Mouse (Mus musculus) forebrain, embryonic 14.5 days (tissue): Measurements from ENCODE around the gene Prkar2a. TPM values are rescaled to one million over a fixed set of nuclear protein-coding genes. Genes with fewer than 3 reads are reported as not detected.

Experiments used
- ATAC-seq: fragments of 200-750 bp; cut with Nextera tagmentation; 2 replicates; pipeline ENCODE4 v1.8.0; 2017; ENCODE audit warnings: mild to moderate bottlenecking, moderate library complexity
- DNase-seq: peaks from one replicate; pipeline ENCODE4 v3.0.0-alpha.2; 2015; ENCODE audit warnings: low spot score
- H3K27ac ChIP-seq: fragments of 300-500 bp; sonication (generic); 2 replicates; pipeline ENCODE4 v1.5.1; 2014; ENCODE audit warnings: low read depth, mild to moderate bottlenecking, control low read depth, low read length, moderate library complexity
- H3K27me3 ChIP-seq: fragments of 300-500 bp; sonication (generic); replicated peaks from 2 replicates; pipeline ENCODE4 v1.6.1; 2014; ENCODE audit warnings: low read length, control low read depth, mixed read lengths; ENCODE audit not compliant: control insufficient read depth, insufficient read depth
- H3K36me3 ChIP-seq: fragments of 300-500 bp; sonication (generic); 2 replicates; pipeline ENCODE4 v1.6.1; 2014; ENCODE audit warnings: low read length, control low read depth; ENCODE audit not compliant: control insufficient read depth, insufficient read depth
- H3K4me1 ChIP-seq: fragments of 300-500 bp; sonication (generic); 2 replicates; pipeline ENCODE4 v1.6.1; 2014; ENCODE audit warnings: antibody characterized with exemption, low read length, control low read depth; ENCODE audit not compliant: control insufficient read depth, insufficient read depth
- H3K4me2 ChIP-seq: fragments of 300-500 bp; sonication (generic); 2 replicates; pipeline ENCODE4 v1.6.1; 2014; ENCODE audit warnings: mild to moderate bottlenecking, control low read depth, low read length
- H3K4me3 ChIP-seq: fragments of 300-500 bp; sonication (generic); 2 replicates; pipeline ENCODE4 v1.5.1; 2014; ENCODE audit warnings: low read depth, low read length, control low read depth
- H3K9ac ChIP-seq: fragments of 300-500 bp; sonication (generic); 2 replicates; pipeline ENCODE4 v1.6.1; 2014; ENCODE audit warnings: mild to moderate bottlenecking, low read length, control low read depth, moderate library complexity
- H3K9me3 ChIP-seq: fragments of 300-500 bp; sonication (generic); replicated peaks from 2 replicates; pipeline ENCODE4 v1.6.1; 2016; ENCODE audit warnings: low read length, control low read depth, mixed read lengths; ENCODE audit not compliant: control insufficient read depth
- whole genome bisulfite sequencing: fragments of 180-500 bp; shearing (Covaris S2); extraction: QIAGEN DNeasy Blood & Tissue Kit; methylation state at CpG from one replicate; pipeline ENCODE4 v1.1.7; 2014; 5-methylcytosine and 5-hydroxymethylcytosine counted together
- polyA plus RNA-seq: library from polyadenylated mRNA; unstranded; fragments of >200 nt; fragmentation: Nextera tagmentation; extraction: Ambion mirVana; gene quantifications from 2 replicates; pipeline ENCODE4 v1.2.1, GENCODE M21; 2014

Prkar2a gene
- polyA plus RNA-seq, 1 experiment from 2014 or later, result 32.4 TPM

DNA sequence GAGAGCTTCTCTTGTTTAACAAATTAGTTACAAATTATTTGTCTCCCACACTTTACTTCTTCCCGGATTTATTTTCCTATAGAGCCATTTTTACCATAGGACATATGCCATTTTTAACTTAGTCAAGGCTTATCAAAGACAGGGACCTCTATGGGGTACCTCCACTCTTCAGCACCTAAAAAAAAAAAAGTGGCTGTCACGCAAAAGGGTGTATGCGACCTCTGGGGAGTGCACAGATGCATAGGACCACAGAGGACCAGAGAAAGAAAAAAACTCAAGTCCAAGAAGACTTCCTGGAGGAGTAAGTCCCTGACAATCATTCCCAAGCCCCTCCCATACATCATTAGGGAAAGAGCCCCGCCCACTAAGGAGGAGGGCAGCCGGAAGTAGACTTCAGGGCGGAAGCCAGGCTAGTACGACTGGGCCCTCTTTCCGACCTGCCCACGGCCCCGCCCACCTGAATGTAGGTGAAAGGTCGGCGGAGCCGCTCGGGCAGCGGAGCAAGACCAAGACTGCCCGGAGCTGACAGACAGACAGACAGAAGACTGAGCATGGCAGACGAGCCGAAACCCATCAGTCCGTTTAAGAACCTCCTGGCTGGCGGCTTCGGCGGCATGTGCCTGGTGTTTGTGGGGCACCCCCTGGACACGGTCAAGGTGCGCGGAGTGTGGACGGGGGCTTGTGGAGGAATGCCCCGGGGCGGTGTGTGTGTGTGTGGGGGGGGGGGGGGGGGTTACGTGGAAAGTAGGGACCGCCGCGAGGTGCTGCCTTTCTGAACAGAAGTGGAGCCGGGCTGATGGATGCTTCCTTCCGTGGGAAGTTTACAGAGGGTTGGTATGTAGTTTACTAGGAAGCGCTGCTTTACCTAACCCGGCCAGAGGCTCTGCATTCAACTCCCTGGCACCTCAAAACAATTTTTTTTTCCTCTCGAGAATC, 27.2 kb upstream of the Prkar2a start, which contains the start of gene Slc25a20:
Slc25a20 (plus strand) TSS at position 412 of the 936 bp plus-strand sequence.
- Histone ChIP-seq H3K4me2 (peak within 1 kb of the TSS; percentile 66), H3K9me3 (no peaks in the 10 kb centered on the region), H3K4me1 (peaks cover 4% of the 10 kb centered on the region; the same call in 1 of the 2 replicates), H3K27me3 (no peaks in the 10 kb centered on the region), H3K36me3 (no peaks in the 10 kb centered on the region), H3K9ac (peak within 1 kb of the TSS; percentile 71), H3K27ac (no peak within 1 kb of the TSS), H3K4me3 (peak within 1 kb of the TSS; percentile 62)
- WGBS, result 2% methylated on average over 36 of the region's 37 CpGs
- peak; percentile 86 for DNase-seq
- ATAC-seq, result peak; percentile 86

DNA sequence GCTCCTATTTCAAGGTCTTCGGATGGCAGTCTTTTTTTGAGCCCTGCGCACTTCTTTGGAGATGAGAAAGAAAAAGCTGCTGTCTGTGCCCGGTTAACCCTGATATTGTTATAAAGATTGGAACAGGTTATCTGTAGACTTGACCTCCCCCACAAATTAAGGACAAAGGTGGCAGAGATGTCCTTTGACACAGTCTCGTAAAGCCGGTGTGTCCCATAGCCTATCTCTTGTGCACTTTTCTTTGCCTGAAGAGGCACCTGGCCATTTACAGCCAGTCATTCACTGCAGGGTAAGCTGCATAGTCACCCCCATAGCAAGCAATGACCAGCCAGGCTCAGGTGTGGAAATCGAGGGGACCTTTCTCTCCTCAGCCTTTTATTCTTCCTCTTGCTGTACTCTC, 26.5 kb upstream of the Prkar2a start:
- ATAC-seq, result no peak
- 50% methylated on average over 6 of the region's 6 CpGs for WGBS

DNA sequence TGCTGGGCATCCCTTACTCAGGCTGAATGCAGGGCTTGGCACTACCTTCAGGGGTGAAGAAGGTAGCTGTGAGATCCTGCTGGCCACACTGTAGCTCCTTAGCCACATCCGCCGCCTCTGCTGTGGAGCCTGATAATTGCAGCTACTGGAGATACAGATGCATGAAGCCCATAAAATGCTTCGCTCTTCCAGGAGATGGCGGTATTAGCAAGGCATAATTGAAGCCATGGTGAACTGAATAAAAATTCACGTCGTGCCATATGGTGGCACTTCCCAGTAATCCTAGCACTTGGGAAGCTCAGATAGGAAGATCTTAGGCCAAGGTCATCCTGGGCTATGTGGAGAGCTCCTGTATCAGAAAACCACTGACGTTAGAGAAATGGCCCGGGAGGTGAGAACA, 19.2 kb upstream of the Prkar2a start:
- Histone ChIP-seq H3K9ac (no peak overlapping the region), H3K4me2 (no peak overlapping the region), H3K9me3 (0 out of 2 replicates have a peak, but pooled peaks cover 3% of the 10 kb centered on the region), H3K4me1 (no peaks in the 10 kb centered on the region), H3K4me3 (no peak overlapping the region), H3K27me3 (no peaks in the 10 kb centered on the region), H3K36me3 (peaks cover 17% of the 10 kb centered on the region; the same call in 1 of the 2 replicates), H3K27ac (no peak overlapping the region)
- DNase-seq (peak; percentile 61), ATAC-seq (no peak)
- WGBS, result 53% methylated on average over 8 of the region's 8 CpGs

More for the DNA sequence above, 26.5 kb upstream of the Prkar2a start:
- Histone ChIP-seq H3K4me2 (peak overlapping the region; percentile 66), H3K9me3 (no peaks in the 10 kb centered on the region), H3K4me3 (peak overlapping the region; percentile 62), H3K9ac (peak overlapping the region; percentile 71), H3K27ac (no peak overlapping the region), H3K36me3 (no peaks in the 10 kb centered on the region), H3K4me1 (peaks cover 4% of the 10 kb centered on the region; the same call in 1 of the 2 replicates), H3K27me3 (no peaks in the 10 kb centered on the region)
- no peak for DNase-seq

DNA sequence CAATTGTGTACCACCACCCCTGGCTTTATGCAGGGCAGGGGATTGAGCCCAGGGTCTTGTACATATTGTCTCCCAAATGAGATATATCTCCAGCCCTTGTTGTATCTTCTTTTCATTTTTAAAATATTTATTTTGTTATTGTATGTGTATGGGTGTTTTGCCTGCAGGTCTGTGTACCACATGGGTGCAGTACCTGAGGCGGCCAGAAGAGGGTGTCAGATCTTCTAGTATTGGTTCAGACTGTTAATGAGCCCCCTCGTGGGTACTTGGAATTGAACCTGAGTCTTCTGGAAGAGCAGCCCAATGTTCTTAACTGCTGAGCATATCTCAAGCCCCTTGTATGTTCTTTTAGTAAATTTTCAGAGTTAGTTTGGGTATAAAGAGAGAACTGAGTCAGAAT, 16.0 kb upstream of the Prkar2a start:
- Histone ChIP-seq H3K4me2 (no peak overlapping the region), H3K4me3 (no peak overlapping the region), H3K4me1 (no peaks in the 10 kb centered on the region), H3K9me3 (0 out of 2 replicates have a peak, but pooled peaks cover 3% of the 10 kb centered on the region), H3K9ac (no peak overlapping the region), H3K27ac (no peak overlapping the region), H3K27me3 (no peaks in the 10 kb centered on the region), H3K36me3 (peaks cover 24% of the 10 kb centered on the region; the same call in 1 of the 2 replicates)
- 50% methylated on average over 2 of the region's 2 CpGs for WGBS
- ATAC-seq (no peak), DNase-seq (no peak)

DNA sequence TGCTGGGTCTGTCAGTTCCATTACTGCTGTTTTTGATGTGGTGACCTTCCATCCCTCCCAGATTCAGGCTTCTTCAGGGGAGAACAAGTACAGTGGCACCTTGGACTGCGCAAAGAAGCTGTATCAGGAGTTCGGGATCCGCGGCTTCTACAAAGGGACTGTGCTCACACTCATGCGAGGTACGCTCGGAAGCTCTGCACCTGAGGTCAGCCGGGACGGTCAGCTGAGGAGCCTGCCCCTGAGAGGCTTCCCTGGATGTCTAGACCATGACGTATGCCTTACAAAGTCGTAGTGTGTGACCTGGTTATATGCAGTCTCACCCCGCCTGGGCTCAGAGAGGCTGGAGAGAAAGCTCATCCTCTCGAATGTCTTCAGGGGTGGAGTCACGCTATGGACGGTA, 9.1 kb upstream of the Prkar2a start:
- Histone ChIP-seq H3K36me3 (peaks cover 56% of the 10 kb centered on the region), H3K27me3 (no peaks in the 10 kb centered on the region)
- ATAC-seq, result no peak

DNA sequence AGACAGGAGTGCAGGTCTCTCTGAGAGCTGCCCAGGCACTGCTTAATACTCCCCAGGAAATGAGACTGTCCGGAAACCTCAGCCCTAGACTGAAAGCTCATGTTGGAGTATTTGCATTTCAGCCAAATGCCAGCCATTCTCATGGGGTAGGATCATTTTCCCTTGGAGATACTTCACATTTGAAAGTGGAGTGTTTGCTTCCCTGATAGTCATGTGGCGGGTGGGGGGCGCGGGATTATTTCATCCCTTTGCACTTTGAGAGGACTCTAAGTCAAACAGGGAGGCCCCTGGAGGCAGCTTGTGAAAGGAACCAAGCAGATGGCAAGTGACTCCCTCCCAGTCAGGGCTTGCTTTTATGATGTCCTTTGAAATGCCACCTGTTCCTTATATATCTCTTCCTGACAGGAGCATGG, 2.6 kb upstream of the Prkar2a start:
- Histone ChIP-seq H3K36me3 (peaks cover 31% of the 10 kb centered on the region), H3K4me1 (peaks cover under 1% of the 10 kb centered on the region; the same call in 1 of the 2 replicates), H3K27me3 (no peaks in the 10 kb centered on the region), H3K9ac (no peak overlapping the region), H3K9me3 (no peaks in the 10 kb centered on the region), H3K4me3 (no peak overlapping the region), H3K4me2 (no peak overlapping the region), H3K27ac (no peak overlapping the region)
- DNase-seq (peak; percentile 12), ATAC-seq (no peak)
- 55% methylated on average over 4 of the region's 4 CpGs for WGBS

More for the DNA sequence above, 9.1 kb upstream of the Prkar2a start:
- no peak overlapping the region for H3K27ac ChIP-seq
- no peak overlapping the region for H3K4me2 ChIP-seq
- DNase-seq, result no peak
- H3K4me1 ChIP-seq, result no peaks in the 10 kb centered on the region
- no peak overlapping the region for H3K4me3 ChIP-seq
- no peak overlapping the region for H3K9ac ChIP-seq
- no peaks in the 10 kb centered on the region for H3K9me3 ChIP-seq
- WGBS, result 94% methylated on average over 15 of the region's 15 CpGs

DNA sequence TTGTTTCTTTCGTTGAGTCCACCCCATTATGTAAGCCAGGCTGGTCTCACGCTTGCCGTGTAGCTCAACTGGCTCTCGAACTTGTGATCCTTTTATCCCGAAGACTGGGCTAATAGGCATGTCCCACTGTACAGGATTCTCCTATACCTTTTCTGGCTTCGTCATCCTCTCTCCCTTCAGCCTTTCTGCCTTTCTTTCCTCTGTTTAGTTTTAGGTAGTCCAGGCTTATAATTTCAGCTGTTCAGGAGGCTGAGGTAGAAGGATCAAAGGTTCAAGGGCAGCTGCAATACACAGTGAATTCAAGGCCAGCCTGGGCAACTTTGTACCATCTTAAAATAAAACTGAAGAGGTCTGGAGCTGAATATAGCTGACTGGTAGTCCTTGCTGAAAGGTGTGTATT, 1.9 kb upstream of the Prkar2a start:
- H3K9me3 ChIP-seq, result no peaks in the 10 kb centered on the region
- H3K27ac ChIP-seq, result no peak overlapping the region
- H3K4me3 ChIP-seq, result no peak overlapping the region
- no peaks in the 10 kb centered on the region for H3K27me3 ChIP-seq
- peaks cover 3% of the 10 kb centered on the region; the same call in 1 of the 2 replicates for H3K4me1 ChIP-seq
- ATAC-seq (no peak), DNase-seq (no peak)
- peaks cover 27% of the 10 kb centered on the region for H3K36me3 ChIP-seq
- no peak overlapping the region for H3K9ac ChIP-seq
- WGBS, result 92% methylated on average over 6 of the region's 6 CpGs
- H3K4me2 ChIP-seq, result no peak overlapping the region

DNA sequence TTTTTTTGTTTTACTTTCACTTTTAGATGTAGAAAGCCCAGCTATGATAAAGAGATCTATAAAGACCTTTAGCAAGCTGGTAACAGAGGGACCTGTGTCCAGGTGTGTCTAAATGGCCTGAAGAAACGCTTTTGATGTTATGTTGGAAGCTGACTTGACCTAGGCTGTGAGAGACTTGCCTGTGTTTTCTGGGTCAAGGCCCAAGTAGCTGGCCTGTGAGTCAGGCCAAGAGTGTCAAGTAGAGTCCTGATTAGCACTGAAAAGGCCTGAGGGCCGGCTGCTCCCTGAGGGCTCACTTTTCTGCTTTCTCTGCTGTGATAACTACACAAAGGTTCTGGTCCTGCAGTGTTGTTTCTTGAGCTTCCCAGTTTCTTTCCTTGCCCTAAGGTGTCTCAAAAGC, 1.4 kb upstream of the Prkar2a start:
- 77% methylated on average over 2 of the region's 2 CpGs for WGBS
- no peak overlapping the region for H3K4me2 ChIP-seq
- H3K4me1 ChIP-seq, result peaks cover 3% of the 10 kb centered on the region; the same call in 1 of the 2 replicates
- H3K27ac ChIP-seq, result no peak overlapping the region
- no peak overlapping the region for H3K9ac ChIP-seq
- H3K27me3 ChIP-seq, result no peaks in the 10 kb centered on the region
- H3K36me3 ChIP-seq, result peaks cover 22% of the 10 kb centered on the region
- DNase-seq (no peak), ATAC-seq (no peak)
- H3K9me3 ChIP-seq, result no peaks in the 10 kb centered on the region
- no peak overlapping the region for H3K4me3 ChIP-seq

DNA sequence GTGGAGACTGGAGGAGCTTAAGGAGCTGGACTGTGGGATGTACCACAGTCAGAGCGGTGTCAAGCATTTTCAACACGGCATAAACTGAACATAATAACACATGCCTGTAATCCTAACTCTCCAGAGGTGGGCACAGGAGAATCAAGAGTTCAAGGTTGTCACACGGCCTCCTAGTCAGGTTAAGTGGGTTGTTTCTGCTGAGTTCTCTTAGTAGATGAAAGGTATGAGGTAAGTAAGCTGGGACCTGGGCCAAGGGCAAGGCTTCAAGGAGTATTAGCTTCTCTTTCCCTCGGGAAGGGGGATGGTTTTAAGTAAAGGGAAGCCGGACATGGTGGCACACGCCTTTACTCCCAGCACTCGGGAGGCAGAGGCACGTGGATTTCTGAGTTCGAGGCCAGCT, 663 bp upstream of the Prkar2a start:
- Histone ChIP-seq H3K27ac (no peak overlapping the region), H3K4me2 (no peak overlapping the region), H3K4me3 (no peak overlapping the region), H3K36me3 (peaks cover 16% of the 10 kb centered on the region), H3K9me3 (no peaks in the 10 kb centered on the region), H3K27me3 (no peaks in the 10 kb centered on the region), H3K9ac (no peak overlapping the region), H3K4me1 (peaks cover 9% of the 10 kb centered on the region)
- DNase-seq (no peak), ATAC-seq (no peak)
- WGBS, result 75% methylated on average over 9 of the region's 9 CpGs
